ENCODE assay signal across 8 mouse cellular contexts in genomic region chr12:12260979-12261960, GRCm38 (mm10). TPM values are rescaled to one million over a fixed set of nuclear protein-coding genes. Genes with fewer than 3 reads are reported as not detected.
DNase-seq lines count a peak whose midpoint lies in the region; ATAC-seq lines count a peak whose summit lies in the region.

No protein-coding gene starts in this region.

- peak overlapping the region; percentile 88 for H3K4me2 ChIP-seq in embryonic facial prominence, embryonic 12.5 days (replicated peaks)
- H3K4me2 ChIP-seq in hindbrain, embryonic 11.5 days (replicated peaks; ENCODE audit: low read depth, low read length): peak overlapping the region; percentile 66; the same call in 1 of the 2 replicates
- peak overlapping the region; percentile 68 for H3K4me2 ChIP-seq in midbrain, embryonic 13.5 days (replicated peaks)

- peaks cover 18% of the 10 kb centered on the region for H3K4me1 ChIP-seq in embryonic facial prominence, embryonic 12.5 days
- peaks cover 4% of the 10 kb centered on the region; the same call in 1 of the 2 replicates for H3K4me1 ChIP-seq in hindbrain, embryonic 11.5 days (replicated peaks; ENCODE audit: control insufficient read depth, insufficient read depth, low read length)
- peaks cover 35% of the 10 kb centered on the region for H3K4me1 ChIP-seq in midbrain, embryonic 13.5 days (replicated peaks)

- H3K27ac ChIP-seq in embryonic facial prominence, embryonic 12.5 days: no peak overlapping the region
- H3K27ac ChIP-seq in hindbrain, embryonic 11.5 days (ENCODE audit: low read depth, low read length): no peak overlapping the region
- H3K27ac ChIP-seq in midbrain, embryonic 13.5 days: 0 out of 2 replicates have a peak overlapping the region, but pooled peaks have one; percentile 76

- peak; percentile 44 for ATAC-seq in embryonic facial prominence, embryonic 12.5 days (ENCODE audit: insufficient number of reproducible peaks, insufficient read depth, low FRiP score, low TSS enrichment)
- ATAC-seq in hindbrain, embryonic 11.5 days (ENCODE audit: low FRiP score): peak; percentile 49
- ATAC-seq in midbrain, embryonic 13.5 days: peak; percentile 43

- H3K4me3 ChIP-seq in embryonic facial prominence, embryonic 12.5 days: peak overlapping the region; percentile 63; the same call in 1 of the 2 replicates
- H3K4me3 ChIP-seq in hindbrain, embryonic 11.5 days (ENCODE audit: low read depth, low read length): no peak overlapping the region
- H3K4me3 ChIP-seq in midbrain, embryonic 13.5 days (replicated peaks): peak overlapping the region; percentile 71

- DNase-seq in kidney, postnatal 14 days: peak; percentile 8
- DNase-seq in kidney, postnatal 36 days: no peak
- DNase-seq in hindbrain, embryonic 11.5 days (ENCODE audit: low spot score): no peak
- DNase-seq in spleen, postnatal 10 days (ENCODE audit: low spot score in 2 of 2): no peak
- no peak for DNase-seq in T-cell, adult 2 months (ENCODE audit: low spot score)
- no peak for DNase-seq in kidney, postnatal 25 days

- H3K36me3 ChIP-seq in embryonic facial prominence, embryonic 12.5 days: no peaks in the 10 kb centered on the region
- no peaks in the 10 kb centered on the region for H3K36me3 ChIP-seq in hindbrain, embryonic 11.5 days (ENCODE audit: control insufficient read depth, insufficient read depth, low read length)
- no peaks in the 10 kb centered on the region for H3K36me3 ChIP-seq in midbrain, embryonic 13.5 days

- 68% methylated on average over 9 of the region's 9 CpGs for WGBS in embryonic facial prominence, embryonic 12.5 days
- WGBS in hindbrain, embryonic 11.5 days: 72% methylated on average over 9 of the region's 9 CpGs
- 69% methylated on average over 9 of the region's 9 CpGs for WGBS in midbrain, embryonic 13.5 days

- H3K9me3 ChIP-seq in embryonic facial prominence, embryonic 12.5 days: no peaks in the 10 kb centered on the region
- H3K9me3 ChIP-seq in hindbrain, embryonic 11.5 days (ENCODE audit: control insufficient read depth, low read length): no peaks in the 10 kb centered on the region
- H3K9me3 ChIP-seq in midbrain, embryonic 13.5 days: no peaks in the 10 kb centered on the region

- H3K27me3 ChIP-seq in embryonic facial prominence, embryonic 12.5 days: 0 out of 2 replicates have a peak, but pooled peaks cover 3% of the 10 kb centered on the region
- no peaks in the 10 kb centered on the region for H3K27me3 ChIP-seq in hindbrain, embryonic 11.5 days (ENCODE audit: control insufficient read depth, insufficient read depth, low read length)
- no peaks in the 10 kb centered on the region for H3K27me3 ChIP-seq in midbrain, embryonic 13.5 days

- H3K9ac ChIP-seq in embryonic facial prominence, embryonic 12.5 days: 0 out of 2 replicates have a peak overlapping the region, but pooled peaks have one; percentile 79
- H3K9ac ChIP-seq in hindbrain, embryonic 11.5 days (ENCODE audit: low read depth, low read length): no peak overlapping the region
- peak overlapping the region; percentile 94; the same call in 1 of the 2 replicates for H3K9ac ChIP-seq in midbrain, embryonic 13.5 days (replicated peaks)

RNA-seq across cellular contexts. Expression of gene Fam49a, which starts 0.7 kb away (rescaled TPM):
- 7.1 and 7.4 TPM in 2 replicates for polyA plus RNA-seq in embryonic facial prominence, embryonic 12.5 days (2016; fragmentation: Nextera tagmentation; extraction: Ambion mirVana)
- 24.1 and 26.6 TPM in 2 replicates for polyA plus RNA-seq in hindbrain, embryonic 11.5 days (2014; fragmentation: Nextera tagmentation; extraction: Ambion mirVana)
- polyA plus RNA-seq in midbrain, embryonic 13.5 days (2015; fragmentation: Nextera tagmentation; extraction: Ambion mirVana): 27.9 and 28.5 TPM in 2 replicates
